Mouse (Mus musculus) hindbrain, embryonic 14.5 days (tissue): ENCODE results near the gene Mcam. TPM values are rescaled to one million over a fixed set of nuclear protein-coding genes. Genes with fewer than 3 reads are reported as not detected.

Experiments
- ATAC-seq: fragments of 200-750 bp; cut with Nextera tagmentation; 2 replicates; pipeline ENCODE4 v1.8.0; 2017; ENCODE audit warnings: moderate number of reproducible peaks, mild to moderate bottlenecking, moderate TSS enrichment, moderate library complexity; ENCODE audit not compliant: low FRiP score
- DNase-seq: peaks from one replicate; pipeline ENCODE4 v3.0.0-alpha.2; 2015; ENCODE audit warnings: low spot score
- H3K27ac ChIP-seq: fragments of 300-500 bp; sonication (generic); 2 replicates; pipeline ENCODE4 v1.5.1; 2014; ENCODE audit warnings: mild to moderate bottlenecking, moderate library complexity
- H3K27me3 ChIP-seq: fragments of 300-500 bp; sonication (generic); 2 replicates; pipeline ENCODE4 v1.6.1; 2014; ENCODE audit warnings: mild to moderate bottlenecking, low read length, mixed read lengths; ENCODE audit not compliant: control insufficient read depth, insufficient read depth
- H3K36me3 ChIP-seq: fragments of 300-500 bp; sonication (generic); replicated peaks from 2 replicates; pipeline ENCODE4 v1.6.1; 2014; ENCODE audit not compliant: control insufficient read depth, insufficient read depth
- H3K4me1 ChIP-seq: fragments of 300-500 bp; sonication (generic); replicated peaks from 2 replicates; pipeline ENCODE4 v1.6.1; 2014; ENCODE audit warnings: antibody characterized with exemption, low read length, mixed read lengths; ENCODE audit not compliant: control insufficient read depth, insufficient read depth
- H3K4me2 ChIP-seq: fragments of 300-500 bp; sonication (generic); replicated peaks from 2 replicates; pipeline ENCODE4 v1.6.1; 2014; ENCODE audit warnings: mild to moderate bottlenecking, moderate library complexity
- H3K4me3 ChIP-seq: fragments of 300-500 bp; sonication (generic); replicated peaks from 2 replicates; pipeline ENCODE4 v1.5.1; 2014; ENCODE audit warnings: mild to moderate bottlenecking, low read length
- H3K9ac ChIP-seq: fragments of 300-500 bp; sonication (generic); 2 replicates; pipeline ENCODE4 v1.6.1; 2014
- H3K9me3 ChIP-seq: fragments of 300-500 bp; sonication (generic); 2 replicates; pipeline ENCODE4 v1.6.1; 2016; ENCODE audit warnings: low read length; ENCODE audit not compliant: control insufficient read depth
- WGBS: fragments of 180-500 bp; shearing (Covaris S2); extraction: QIAGEN DNeasy Blood & Tissue Kit; methylation state at CpG from one replicate; pipeline ENCODE4 v1.1.7; 2014; 5-methylcytosine and 5-hydroxymethylcytosine counted together
- polyA plus RNA-seq: library from polyadenylated mRNA; unstranded; fragments of >200 nt; fragmentation: Nextera tagmentation; extraction: Ambion mirVana; gene quantifications from 2 replicates; pipeline ENCODE4 v1.2.1, GENCODE M21; 2014

Mcam gene
- polyA plus RNA-seq, 1 experiment from 2014 or later: 13.6 TPM

DNA sequence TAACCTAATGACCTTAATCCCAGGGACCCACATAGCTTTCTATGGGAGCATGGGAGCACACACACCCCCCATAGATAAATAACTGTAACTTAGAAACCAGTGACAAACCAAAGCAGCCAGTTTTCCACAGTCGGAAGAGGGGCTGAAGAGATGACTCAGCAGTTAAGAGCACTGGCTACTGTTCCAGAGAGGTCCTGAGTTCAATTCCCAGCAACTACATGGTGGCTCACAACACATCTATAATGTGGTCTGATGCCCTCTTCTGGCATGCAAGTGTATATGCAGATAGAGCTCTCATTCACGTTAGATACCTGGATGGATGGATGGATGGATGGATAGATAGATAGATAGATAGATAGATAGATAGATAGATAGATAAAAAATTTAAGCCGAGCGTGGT lies 18.1 kb upstream of the Mcam start:
- Histone ChIP-seq H3K27me3 (no peaks in the 10 kb centered on the region), H3K9me3 (no peaks in the 10 kb centered on the region), H3K4me3 (no peak overlapping the region), H3K36me3 (no peaks in the 10 kb centered on the region), H3K4me2 (no peak overlapping the region), H3K4me1 (no peaks in the 10 kb centered on the region), H3K9ac (no peak overlapping the region), H3K27ac (no peak overlapping the region)
- 92% methylated on average over 4 of the region's 4 CpGs for WGBS
- no peak for ATAC-seq
- no peak for DNase-seq

DNA sequence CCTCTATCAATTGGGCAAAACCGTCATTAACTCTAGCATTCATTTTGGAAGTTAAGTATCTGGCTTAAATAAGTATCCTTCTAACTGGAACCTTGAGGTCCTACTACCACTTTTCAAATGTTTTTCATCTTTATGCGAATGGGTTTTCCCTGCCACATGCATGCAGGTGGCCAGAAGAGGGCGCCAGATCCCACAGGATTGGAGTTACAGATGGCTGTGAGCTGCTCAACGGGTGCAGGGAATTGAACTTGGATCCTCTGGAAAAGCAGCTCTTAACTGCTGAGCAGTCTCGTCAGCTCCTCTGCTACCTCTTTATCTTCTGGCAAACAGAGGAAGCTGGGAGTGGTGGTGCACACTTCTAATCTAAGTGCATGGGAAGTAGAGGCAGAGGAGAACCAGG lies 15.3 kb upstream of the Mcam start:
- 48% methylated on average over 5 of the region's 5 CpGs for WGBS
- Histone ChIP-seq H3K4me1 (no peaks in the 10 kb centered on the region), H3K27ac (no peak overlapping the region), H3K9me3 (no peaks in the 10 kb centered on the region), H3K9ac (no peak overlapping the region), H3K27me3 (no peaks in the 10 kb centered on the region), H3K4me3 (no peak overlapping the region), H3K4me2 (no peak overlapping the region), H3K36me3 (no peaks in the 10 kb centered on the region)
- ATAC-seq: no peak
- DNase-seq: no peak

DNA sequence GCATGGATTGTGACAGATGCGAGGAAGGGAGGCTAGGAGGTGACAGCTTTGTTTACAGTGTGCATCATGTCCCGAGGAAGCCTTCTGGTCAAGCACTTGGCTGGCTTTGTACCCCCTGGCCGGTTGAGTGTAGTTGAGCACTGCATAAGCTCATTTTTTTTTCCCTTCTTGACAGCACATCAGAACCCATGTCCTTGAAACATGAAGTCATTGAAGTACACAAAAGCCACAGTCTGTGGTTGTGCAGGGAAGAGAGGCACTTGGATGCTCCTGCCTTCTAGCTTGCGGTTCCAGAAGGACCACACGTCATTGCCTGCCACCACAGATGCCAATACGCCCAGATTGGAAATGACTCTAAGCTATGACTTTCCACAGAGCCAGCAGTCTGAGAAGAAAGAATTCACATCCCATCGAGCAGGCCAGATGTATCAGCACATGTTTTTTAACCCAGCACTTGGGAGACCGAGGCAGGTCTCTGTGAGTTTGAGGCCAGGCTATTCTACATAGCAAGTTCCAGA lies 14.3 kb upstream of the Mcam start:
- Histone ChIP-seq H3K4me3 (no peak overlapping the region), H3K27me3 (no peaks in the 10 kb centered on the region), H3K27ac (no peak overlapping the region), H3K4me2 (no peak overlapping the region), H3K9me3 (no peaks in the 10 kb centered on the region), H3K9ac (no peak overlapping the region), H3K4me1 (no peaks in the 10 kb centered on the region), H3K36me3 (no peaks in the 10 kb centered on the region)
- DNase-seq (no peak), ATAC-seq (no peak)
- 87% methylated on average over 8 of the region's 8 CpGs for WGBS

GRCm38 (mm10) chr9:44124317-44124716 lies 10.0 kb upstream of the Mcam start:
- no peak for ATAC-seq

GRCm38 (mm10) chr9:44125026-44125425 lies 9.2 kb upstream of the Mcam start:
- no peak overlapping the region for H3K4me2 ChIP-seq
- H3K27ac ChIP-seq: no peak overlapping the region
- DNase-seq: no peak
- H3K9me3 ChIP-seq: no peaks in the 10 kb centered on the region
- ATAC-seq: no peak
- H3K36me3 ChIP-seq: no peaks in the 10 kb centered on the region
- WGBS: 39% methylated on average over 5 of the region's 5 CpGs
- no peak overlapping the region for H3K9ac ChIP-seq
- no peak overlapping the region for H3K4me3 ChIP-seq
- peaks cover 12% of the 10 kb centered on the region for H3K4me1 ChIP-seq
- H3K27me3 ChIP-seq: peaks cover 7% of the 10 kb centered on the region; the same call in 1 of the 2 replicates

More at GRCm38 (mm10) chr9:44124317-44124716, 10.0 kb upstream of the Mcam start:
- H3K27me3 ChIP-seq: peaks cover under 1% of the 10 kb centered on the region; the same call in 1 of the 2 replicates
- no peaks in the 10 kb centered on the region for H3K9me3 ChIP-seq
- H3K9ac ChIP-seq: no peak overlapping the region
- DNase-seq: no peak
- WGBS: 73% methylated on average over 6 of the region's 6 CpGs
- no peak overlapping the region for H3K27ac ChIP-seq
- H3K36me3 ChIP-seq: no peaks in the 10 kb centered on the region
- H3K4me2 ChIP-seq: no peak overlapping the region
- peaks cover 5% of the 10 kb centered on the region; the same call in 1 of the 2 replicates for H3K4me1 ChIP-seq
- H3K4me3 ChIP-seq: no peak overlapping the region

DNA sequence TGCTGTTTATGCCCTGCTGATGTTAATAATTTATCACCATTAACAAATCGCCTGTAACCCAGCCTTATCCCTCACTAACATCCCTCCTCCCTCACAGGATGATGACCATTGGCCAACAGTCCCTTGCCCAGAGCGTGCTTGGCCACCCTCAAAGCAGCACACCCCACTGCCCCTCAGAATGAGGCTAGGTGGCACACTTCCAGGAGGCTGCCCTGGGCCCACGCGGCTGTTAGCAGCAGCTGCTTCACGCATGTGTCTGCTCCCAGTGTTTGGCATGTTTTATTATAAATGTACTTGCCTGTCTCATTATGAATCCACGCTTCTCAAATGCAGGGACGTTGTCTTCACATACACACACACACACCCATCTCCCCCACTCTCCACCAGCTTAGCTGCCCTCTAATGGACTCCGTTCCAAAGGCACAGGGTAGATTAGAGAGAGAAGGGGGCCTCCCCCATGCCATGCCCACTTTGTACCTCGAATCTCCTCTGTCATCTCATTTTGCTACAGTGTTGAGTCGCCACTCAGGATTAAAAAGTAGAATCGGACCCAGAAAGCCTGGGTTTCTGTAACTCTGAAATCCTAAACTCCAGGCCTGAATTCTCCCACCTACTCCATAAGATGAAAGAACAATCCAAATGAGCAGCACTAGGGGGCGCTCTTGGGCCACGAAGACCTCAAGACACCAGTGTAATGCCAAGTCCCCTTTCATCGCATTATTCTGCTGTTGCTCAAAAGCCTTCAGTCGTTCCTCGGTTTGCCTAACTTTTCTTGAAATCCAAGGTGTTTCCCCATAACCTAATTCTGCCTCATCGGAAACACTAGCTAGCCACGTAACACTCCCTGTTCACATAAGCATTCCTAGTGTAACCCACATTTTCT lies 8.5 kb upstream of the Mcam start:
- 30% methylated on average over 18 of the region's 18 CpGs for WGBS
- Histone ChIP-seq H3K4me2 (peak overlapping the region; percentile 29; the same call in 1 of the 2 replicates), H3K27me3 (peaks cover 7% of the 10 kb centered on the region; the same call in 1 of the 2 replicates), H3K4me3 (no peak overlapping the region), H3K36me3 (no peaks in the 10 kb centered on the region), H3K27ac (no peak overlapping the region), H3K9me3 (no peaks in the 10 kb centered on the region), H3K4me1 (peaks cover 19% of the 10 kb centered on the region), H3K9ac (no peak overlapping the region)
- DNase-seq: peak; percentile 94
- peak; percentile 58; the same call in 1 of the 2 replicates for ATAC-seq

DNA sequence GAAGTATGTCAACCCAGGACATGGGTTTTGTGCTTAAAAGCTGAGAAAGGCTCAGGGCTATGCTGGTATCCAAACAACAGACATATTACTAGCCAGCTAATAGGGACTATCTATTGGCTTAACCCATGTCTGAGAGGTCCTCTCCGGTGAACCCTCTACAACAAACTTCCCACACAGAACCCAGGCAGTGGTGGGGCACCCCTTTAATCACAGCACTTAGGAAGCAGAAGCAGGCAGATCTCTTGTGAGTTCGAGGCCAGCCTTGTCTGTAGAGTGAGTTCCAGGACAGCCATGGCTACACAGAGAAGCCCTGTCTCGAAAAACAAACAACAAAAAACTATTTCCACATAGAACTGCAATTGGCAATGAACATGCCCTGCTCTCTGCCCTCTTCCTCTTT lies 7.5 kb upstream of the Mcam start:
- Histone ChIP-seq H3K9ac (no peak overlapping the region), H3K36me3 (no peaks in the 10 kb centered on the region), H3K4me1 (peaks cover 19% of the 10 kb centered on the region), H3K27ac (no peak overlapping the region), H3K4me3 (no peak overlapping the region), H3K4me2 (no peak overlapping the region), H3K27me3 (peaks cover 16% of the 10 kb centered on the region; the same call in 1 of the 2 replicates), H3K9me3 (no peaks in the 10 kb centered on the region)
- DNase-seq: no peak
- WGBS: 87% methylated on average over 3 of the region's 3 CpGs
- no peak for ATAC-seq

DNA sequence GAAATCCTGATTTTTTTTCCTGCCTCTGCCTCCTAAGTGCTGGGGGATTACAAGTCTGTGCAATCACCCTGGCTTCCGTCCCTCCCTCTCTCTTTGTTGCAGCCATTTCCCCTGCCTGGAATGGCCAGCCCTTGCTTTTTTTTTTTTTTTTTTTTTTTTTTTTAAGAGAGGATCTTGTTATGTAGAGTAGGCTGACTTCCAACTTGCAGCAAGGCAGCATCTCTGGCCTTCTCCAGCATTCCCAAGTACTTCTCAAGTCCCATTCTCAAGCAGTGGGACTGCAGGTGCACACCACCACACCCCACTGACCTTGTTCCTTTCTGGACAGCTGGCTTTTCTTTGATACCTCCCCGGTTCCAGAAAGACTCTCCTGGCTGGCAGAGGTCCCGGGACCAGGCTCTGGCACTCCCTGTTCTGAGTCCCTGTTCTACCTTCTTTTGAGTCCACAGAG lies 6.9 kb upstream of the Mcam start:
- no peak for ATAC-seq
- no peak overlapping the region for H3K9ac ChIP-seq

DNA sequence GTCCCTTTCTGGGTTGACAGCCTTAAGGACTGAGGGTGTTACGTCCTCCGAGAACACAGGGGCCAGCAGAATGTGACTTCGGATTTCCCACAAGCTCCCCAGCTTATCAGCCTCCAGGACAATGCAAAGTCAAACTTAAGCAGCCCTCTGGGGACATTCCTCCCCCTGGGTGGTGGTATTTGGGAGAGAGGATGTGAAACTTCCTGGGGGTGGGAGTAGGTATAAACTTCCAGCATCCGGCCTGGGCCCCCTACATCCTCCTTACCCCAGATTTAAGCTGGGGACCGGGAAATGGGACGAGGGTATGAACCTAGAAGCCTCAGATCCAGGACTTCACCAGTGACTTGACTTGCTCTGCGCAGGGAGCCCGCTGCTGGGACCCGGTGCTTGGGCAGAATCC lies 4.6 kb upstream of the Mcam start:
- no peaks in the 10 kb centered on the region for H3K36me3 ChIP-seq
- peak overlapping the region; percentile 55; the same call in 1 of the 2 replicates for H3K27ac ChIP-seq
- DNase-seq: no peak
- no peaks in the 10 kb centered on the region for H3K9me3 ChIP-seq
- H3K4me3 ChIP-seq: peak overlapping the region; percentile 20
- WGBS: 8% methylated on average over 9 of the region's 9 CpGs
- H3K4me2 ChIP-seq: peak overlapping the region; percentile 57
- H3K9ac ChIP-seq: peak overlapping the region; percentile 51
- peaks cover 29% of the 10 kb centered on the region for H3K4me1 ChIP-seq
- no peak for ATAC-seq
- H3K27me3 ChIP-seq: peaks cover 43% of the 10 kb centered on the region

More for the DNA sequence above, 6.9 kb upstream of the Mcam start:
- 49% methylated on average over 3 of the region's 3 CpGs for WGBS
- DNase-seq: no peak
- Histone ChIP-seq H3K27me3 (peaks cover 21% of the 10 kb centered on the region), H3K4me1 (peaks cover 19% of the 10 kb centered on the region), H3K27ac (no peak overlapping the region), H3K9me3 (no peaks in the 10 kb centered on the region), H3K4me3 (no peak overlapping the region), H3K4me2 (no peak overlapping the region), H3K36me3 (no peaks in the 10 kb centered on the region)
